Mouse (Mus musculus): ENCODE measurements at regions not wholly inside any gene's neighbourhood (a gene's known extent, or its start where the extent isn't known, plus 50 kb on each side); places are given as distances from the start of the nearest gene placed in this dataset.

GRCm38 (mm10) chr14:76613604-76614003 is 56.9 kb upstream of the Serp2 start:
- no peak for ATAC-seq (ENCODE audit: extremely low read depth, insufficient number of reproducible peaks, low FRiP score, poor library complexity, severe bottlenecking)

- no peak for ATAC-seq (ENCODE audit: extremely low read depth, insufficient number of reproducible peaks, low FRiP score, poor library complexity, severe bottlenecking)
Measured at GRCm38 (mm10) chr14:76610429-76611378, 54.0 kb upstream of the Serp2 start.
